Mouse (Mus musculus) ovary, adult 18-20 months (tissue): Measurements from ENCODE around the gene Exoc3l.

Source experiments
- DNase-seq: peaks from one replicate; pipeline ENCODE4 v3.0.0; 2022; ENCODE audit warnings: low spot score, mixed read lengths

The Exoc3l gene

DNA sequence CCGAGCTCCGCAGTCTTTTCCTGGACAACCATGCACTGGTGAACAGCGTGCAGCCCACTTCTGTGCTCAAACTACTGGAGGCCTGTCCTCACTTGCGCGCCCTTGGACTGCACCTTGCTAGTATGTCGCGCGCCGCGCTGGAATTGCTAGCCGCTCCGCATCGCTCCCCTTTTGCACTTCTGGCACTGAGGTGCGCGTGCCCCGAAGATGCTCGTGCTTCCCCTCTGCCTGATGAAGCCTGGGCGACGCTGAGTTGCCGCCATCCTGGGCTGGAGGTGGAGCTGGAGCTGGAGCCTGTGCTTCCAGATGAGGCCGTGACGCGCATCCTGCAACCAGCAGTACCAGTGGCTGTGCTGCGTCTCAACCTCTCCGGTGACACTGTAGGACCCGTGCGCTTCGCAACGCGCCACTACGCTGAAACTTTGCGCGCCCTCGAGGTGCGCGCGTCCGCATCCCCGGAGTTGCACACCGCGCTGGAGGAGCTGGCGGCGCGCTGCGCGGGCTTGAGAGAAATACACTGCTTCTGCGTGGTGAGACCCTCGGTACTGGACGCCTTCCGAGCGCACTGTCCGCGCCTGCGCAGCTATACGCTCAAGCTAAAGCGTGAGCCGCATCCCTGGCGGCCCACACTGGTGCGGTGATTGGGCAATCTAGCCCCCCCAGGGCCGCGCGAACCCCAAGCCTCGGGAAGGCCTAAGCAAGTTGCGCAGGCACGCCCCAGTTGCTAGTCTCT, 27.4 kb downstream of the Exoc3l start:
- no peak for DNase-seq

DNA sequence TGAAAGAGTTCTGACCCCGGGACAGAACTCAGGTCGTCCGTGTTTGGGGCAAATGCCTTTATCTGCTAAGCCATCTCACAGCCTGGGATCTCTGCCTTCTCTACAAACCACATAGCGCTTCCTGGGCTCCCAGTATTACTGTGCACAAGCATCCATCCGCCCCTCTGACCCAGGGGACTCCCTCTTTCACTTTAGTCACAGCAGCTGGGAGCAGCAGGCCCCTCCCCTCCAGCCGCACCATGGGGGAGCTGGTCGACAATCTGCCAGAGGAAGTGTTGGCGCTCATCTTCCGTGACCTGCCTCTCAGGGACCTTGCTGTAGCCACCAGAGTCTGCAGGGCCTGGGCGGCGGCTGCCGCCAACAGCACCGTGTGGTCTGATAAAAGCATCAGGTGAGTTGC, 29.1 kb downstream of the Exoc3l start:
- no peak for DNase-seq

DNA sequence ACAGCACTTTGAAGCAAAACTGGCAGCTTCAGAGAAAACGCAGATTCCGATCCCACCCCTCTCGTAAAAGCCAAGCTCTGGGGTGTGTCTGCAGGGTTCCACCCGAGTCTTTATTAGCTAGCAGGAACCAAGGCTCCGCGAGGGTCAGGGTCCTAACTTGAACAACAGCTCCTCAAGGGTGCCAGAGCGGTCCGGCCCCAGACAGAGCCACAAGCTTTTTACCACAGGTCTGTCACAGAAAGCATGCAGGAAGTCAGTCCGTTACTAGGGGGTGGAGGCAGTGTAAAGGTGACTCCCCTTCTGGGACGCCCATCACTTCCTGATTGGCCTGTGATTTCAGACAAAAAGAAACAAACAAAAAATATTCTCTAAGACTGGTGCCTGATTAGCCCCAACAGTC, 30.8 kb downstream of the Exoc3l start:
- no peak for DNase-seq

DNA sequence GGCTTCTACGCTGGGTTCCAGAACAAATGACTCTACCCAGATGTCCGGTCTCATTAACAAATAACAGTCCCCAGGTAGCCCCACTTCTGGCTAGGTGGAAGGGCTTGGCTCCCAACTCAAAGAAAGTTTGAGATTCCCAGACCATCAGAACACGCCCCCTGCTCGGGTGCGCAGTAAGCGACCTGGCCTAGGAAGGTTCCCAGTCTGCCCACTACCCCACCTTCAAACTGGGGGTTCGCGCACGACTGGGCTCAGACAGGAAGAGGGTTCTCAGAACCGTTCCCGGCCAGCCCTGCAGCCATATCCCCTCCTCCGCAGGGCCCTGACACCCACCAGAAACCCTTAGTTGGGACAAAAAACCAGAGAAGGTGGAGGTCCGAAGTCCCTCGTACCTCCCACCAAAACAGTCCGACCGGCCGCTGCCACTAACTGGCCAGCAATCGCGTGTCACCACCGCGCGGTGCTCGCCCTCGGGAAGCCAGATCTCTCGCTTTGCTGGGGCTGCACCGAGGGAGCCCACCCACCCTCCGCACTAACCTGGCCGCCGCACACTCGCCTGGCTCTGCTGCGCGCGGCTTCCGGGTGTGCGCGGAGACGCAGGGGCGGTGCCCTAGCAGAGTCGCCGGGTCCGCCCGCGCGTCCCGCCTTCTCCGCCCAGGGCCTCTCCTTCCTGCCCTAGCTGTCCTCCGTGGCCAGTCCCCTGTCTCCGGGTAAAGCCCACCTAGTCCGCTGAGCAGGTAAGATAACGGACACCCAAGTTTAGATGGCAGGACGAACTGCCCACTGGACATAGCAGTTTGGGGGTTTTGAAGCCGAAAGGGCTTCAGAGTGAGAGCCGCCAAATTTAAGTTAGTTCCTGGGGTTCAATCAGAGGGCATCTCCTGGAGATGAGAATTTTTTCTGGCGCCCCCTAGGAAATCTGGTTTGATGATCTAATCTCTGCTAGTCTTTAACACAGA, 31.6 kb downstream of the Exoc3l start, which contains the start of the genes Tradd and Fbxl8:
TSS of gene Tradd (minus strand) at position 586 of the 959 bp plus-strand sequence.
TSS of gene Fbxl8 (plus strand) at position 625 of the 959 bp plus-strand sequence.
- peak; percentile 66 for DNase-seq

- no peak for DNase-seq
Observed at GRCm38 (mm10) chr8:105263244-105263912, 32.5 kb downstream of the Exoc3l start.

GRCm38 (mm10) chr8:105261326-105261980, 34.4 kb downstream of the Exoc3l start:
- DNase-seq: no peak

DNA sequence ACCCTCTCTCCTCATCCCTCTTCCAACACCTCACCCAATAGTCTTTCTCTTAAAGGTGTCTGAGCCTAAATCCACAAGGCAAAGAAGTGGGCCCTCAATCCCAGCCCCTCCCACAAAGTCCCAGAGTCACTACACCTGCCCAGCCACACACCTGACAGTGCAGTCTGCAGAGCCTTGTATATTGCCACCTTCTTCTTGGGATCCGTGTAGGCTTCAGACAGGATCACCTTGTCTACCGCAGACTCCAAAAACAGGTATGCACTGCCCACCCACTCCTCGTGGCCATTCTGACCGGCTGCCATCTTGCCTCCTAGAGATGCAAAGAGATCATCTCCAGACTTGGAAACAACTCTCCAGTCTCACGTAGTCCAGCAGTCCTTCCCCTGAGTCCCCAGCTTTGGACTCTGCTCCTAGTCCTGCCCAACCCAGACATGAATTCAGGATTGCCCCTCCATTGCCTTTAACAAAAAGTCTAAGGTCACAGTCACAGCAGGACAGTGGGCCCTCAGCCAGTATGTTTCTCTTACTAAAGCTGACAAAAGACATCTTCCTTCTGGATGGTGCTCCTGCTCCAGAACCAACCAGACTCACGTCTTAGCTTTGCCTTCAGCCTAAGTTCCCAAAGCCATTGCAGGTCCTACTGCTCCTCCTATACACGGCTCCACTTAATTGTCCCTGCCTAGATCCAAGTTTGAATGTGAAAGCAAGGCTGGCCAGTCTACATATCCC, 35.4 kb downstream of the Exoc3l start:
- DNase-seq: no peak

DNA sequence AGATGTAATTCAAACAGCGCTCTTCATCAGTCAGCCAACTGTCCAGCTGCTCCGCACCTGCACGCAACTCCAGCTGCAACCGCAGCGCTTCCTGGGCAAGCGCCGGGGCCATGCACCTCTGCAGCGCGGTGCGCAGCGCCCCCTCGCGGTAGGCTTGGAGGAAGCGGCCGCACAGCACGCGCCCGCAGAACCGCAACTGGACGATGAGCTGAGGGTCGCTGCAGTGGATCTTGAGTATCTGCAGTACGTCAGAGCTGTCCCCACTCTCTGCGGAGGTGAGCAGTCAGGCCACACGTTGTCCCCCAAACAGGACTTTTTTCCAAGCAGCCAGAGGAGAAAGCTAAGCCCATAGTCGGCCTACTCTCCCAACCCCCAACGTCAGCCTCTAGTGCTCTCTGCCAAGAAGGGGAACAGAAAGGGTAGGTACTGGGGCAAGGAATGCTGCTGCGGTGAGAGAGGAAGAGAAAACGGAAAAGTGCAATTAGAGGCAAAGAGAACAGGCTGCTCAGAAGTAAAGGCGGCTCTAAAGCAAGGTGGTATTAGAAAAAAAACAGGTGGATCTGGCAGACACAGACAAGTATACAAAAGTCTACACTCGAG, 36.1 kb downstream of the Exoc3l start:
- DNase-seq: no peak

DNA sequence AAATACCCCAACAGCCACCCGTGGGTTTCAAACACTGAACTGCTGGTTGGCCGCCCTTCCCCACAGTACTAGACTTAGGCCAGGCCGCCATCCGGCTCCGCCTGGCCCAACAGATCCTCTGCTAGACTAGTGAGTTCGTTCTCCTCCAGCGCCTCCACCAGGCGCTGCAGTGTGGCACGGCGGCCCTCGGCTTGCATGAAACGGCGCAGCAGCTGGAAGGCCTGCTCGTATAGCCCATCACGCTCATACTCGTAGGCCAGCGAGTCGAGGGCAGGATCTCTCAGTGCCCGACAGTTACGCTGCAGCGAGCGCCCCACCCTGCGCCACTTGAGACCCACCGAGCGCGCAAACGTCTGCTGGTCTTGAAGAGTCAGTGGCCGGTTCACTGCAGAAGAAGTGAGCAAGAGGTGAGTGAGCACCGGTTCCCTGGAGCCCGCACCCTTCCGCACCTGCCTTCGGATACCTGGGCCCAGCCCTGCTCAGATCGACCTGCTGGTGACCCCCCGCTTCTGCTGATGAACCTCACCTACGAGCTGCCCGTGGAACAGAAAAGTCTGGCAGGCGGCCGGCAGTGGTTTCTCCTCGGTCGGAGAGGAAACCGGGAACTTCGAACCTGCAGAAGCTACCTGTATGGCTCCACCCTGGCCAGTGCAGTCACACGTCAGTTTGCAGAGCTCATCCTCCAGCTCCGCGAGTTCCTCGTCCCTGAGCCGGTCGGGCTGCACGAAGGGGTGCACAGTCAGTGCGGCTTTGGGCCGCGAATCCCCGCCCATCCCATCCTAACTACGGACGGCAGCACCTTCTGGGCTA, 36.8 kb downstream of the Exoc3l start:
- DNase-seq: no peak

- no peak for DNase-seq
Observed at GRCm38 (mm10) chr8:105257318-105258114, 38.4 kb downstream of the Exoc3l start.

GRCm38 (mm10) chr8:105254966-105255350, 40.9 kb downstream of the Exoc3l start, which contains the start of gene B3gnt9:
Gene B3gnt9, minus strand, starts transcription at chr8:105255153.
- peak; percentile 73 for DNase-seq

DNA sequence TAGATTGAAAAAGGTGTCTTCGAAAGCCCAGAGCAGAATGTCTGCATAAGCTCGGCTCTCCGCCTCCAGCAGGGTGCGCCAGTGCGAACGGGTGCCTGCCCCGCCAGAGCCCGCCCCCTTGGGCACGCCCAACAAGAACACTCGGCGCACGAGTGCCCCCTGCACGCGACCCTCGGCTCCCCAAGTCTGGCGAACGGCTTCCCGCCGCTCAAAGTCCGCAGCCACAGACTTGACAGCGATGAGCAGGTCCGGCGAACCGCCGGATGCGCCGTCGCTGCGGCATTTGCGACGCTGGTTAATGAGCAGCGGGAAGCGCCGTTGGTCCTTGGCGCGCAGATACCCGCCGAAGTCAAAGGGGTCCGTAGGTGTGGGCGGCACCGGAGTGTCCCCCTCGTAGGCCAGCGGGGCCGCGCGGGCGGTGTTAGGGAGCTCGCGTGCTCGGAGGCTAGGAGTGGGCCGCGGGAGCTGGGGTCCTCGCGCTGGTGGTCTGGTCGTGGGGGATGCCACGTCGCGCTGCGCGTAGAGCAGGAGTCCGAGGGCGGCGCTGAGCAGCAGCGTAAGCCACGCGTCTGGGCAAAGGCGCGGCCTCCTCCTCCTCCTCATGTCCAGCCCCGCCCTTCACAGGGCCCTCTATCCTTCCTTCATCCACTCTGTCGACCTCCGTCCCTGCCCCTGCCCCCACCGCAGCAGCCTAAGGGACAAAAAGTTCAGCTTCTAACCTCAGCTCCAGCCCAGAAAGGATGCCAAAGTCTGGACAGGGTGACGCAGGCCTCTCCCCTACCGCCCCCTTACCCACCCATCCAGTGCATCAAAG, 41.5 kb downstream of the Exoc3l start:
- DNase-seq: peak; percentile 79

DNA sequence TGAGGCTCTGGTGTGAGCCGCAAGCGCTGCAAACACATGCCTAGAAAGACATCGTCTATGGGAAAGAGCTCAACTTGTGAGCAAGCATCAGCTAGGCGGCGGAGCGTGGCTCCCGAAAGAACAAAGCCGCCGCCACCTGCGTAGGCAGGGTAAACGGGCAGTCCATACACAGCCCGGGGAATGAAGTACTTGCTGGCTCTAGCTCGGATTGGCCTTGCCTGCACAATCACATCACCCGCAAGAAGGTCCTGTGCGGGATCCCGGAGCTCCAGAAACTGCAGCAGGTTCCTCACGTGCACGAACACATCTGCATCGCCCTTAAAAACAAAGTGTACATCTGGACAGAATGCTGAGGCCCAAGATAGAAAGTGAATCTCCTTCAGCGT, 42.1 kb downstream of the Exoc3l start:
- no peak for DNase-seq

DNA sequence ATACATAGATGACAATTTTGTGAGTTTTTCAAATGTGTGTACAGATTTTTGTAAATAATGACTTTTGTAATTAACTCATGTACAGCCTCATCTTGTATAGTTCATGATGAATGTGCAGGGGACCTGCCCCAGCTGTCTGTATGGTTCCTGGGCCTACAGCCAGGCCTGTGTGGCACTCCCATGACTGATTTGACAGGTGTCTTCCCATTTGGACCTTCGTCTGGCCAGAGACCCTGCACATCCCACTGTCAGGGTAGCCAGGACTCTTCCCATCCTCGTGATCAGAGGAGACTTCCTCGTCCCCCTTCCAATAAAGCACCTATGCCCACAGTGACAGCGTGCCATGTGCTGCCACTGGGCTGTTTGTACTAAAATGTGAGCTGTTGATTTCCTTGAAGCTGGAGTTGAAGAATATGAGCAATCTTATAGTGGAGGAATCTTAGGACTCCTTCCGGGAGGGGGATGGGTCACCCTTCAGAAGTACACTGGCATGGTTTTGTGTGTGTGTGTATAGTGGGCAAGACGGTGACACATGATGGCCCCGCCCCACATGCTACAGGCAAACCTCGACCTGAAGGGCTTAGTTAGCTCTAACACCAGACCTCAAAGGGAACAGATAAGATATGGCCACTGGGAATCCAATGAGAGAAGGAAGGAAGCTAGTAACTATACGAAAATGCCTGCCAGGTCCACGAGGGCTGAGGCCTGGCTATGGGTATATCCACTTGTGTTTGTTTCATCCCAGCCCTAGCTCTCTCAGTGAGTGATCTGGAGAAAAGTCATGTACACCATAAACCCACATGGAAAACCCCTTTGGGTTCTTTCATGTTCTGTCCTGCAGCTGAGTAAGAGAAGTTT, 43.0 kb downstream of the Exoc3l start:
- no peak for DNase-seq

- no peak for DNase-seq
Observed at GRCm38 (mm10) chr8:105251954-105252353, 43.9 kb downstream of the Exoc3l start.

DNA sequence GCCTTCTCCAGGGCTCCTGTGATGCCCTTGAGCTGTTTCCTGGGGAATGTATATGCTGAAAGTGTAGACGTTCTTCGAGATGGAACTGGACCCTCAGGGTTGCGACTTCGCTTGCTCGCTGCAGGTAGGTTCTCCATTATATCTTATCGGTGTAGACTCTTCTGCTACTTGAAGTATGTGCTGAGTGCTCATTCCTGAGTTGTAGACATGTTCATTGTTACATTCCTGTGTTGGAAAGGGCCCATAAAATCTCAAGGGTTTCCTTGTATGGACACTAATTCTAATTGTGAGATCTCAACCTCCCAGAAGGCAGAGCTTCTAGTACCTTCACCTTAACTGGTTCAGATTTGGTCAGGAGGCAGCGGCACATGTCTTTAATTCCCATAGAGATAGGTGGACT, 54.9 kb downstream of the Exoc3l start:
- DNase-seq: no peak
